Mouse (Mus musculus): ENCODE results near the gene Prdm11.

DNA sequence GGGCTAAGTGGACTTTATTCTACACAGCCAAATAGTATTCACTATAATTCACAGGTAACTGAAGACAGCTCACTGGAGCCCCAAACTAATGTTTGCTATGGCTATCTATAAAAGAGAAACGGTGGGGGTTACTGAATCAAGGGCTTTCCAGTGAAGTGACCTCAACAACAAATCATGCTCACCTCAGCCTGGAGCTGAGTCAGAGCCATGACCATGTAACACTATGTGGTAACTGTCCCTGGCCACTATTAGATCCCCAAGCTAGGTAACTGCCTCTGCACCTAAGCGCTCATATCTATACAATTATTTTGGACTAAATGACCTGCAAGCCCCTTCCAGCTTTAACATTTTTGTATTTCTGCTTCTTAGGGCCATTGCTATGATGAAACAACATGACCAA lies 89.0 kb downstream of the Prdm11 start:
- TF ChIP-seq CTCF (IDR thresholded peaks at IDR 0.05; ENCODE audit: control insufficient read depth, insufficient read depth, low read length): no peak
- TF ChIP-seq POLR2A (IDR thresholded peaks at IDR 0.05; ENCODE audit: borderline replicate concordance, control insufficient read depth, low read depth, low read length): no peak
